In genomic region chr15:83204731-83205451, GRCm38 (mm10) we compare ENCODE assay signal across 8 mouse cellular contexts. TPM values are rescaled to one million over a fixed set of nuclear protein-coding genes. Genes with fewer than 3 reads are reported as not detected.
A peak's percentile ranks its signal among the peaks of the same experiment; 100 is the strongest.
DNase-seq lines count a peak whose midpoint lies in the region; ATAC-seq and TF ChIP-seq lines count a peak whose summit lies in the region.

No protein-coding gene starts in this region.

- peak; percentile 73 for TF ChIP-seq CTCF in midbrain, postnatal 0 days (IDR thresholded peaks at IDR 0.05)

- WGBS in limb, embryonic 14.5 days, result 14% methylated on average over 10 of the region's 10 CpGs
- 36% methylated on average over 10 of the region's 10 CpGs for WGBS in midbrain, postnatal 0 days

- H3K4me2 ChIP-seq in limb, embryonic 14.5 days (replicated peaks; ENCODE audit: low read depth, low read length, severe bottlenecking), result no peak overlapping the region
- H3K4me2 ChIP-seq in midbrain, postnatal 0 days (ENCODE audit: low read depth, low read length, poor library complexity, severe bottlenecking), result no peak overlapping the region

- H3K4me1 ChIP-seq in limb, embryonic 14.5 days (ENCODE audit: control insufficient read depth, insufficient read depth, low read length), result peaks cover 9% of the 10 kb centered on the region
- H3K4me1 ChIP-seq in midbrain, postnatal 0 days (ENCODE audit: insufficient read depth, low read length), result no peaks in the 10 kb centered on the region; the same call in 1 of the 2 replicates

- no peak for TF ChIP-seq POLR2A in limb, embryonic 14.5 days (IDR thresholded peaks at IDR 0.05; ENCODE audit: borderline replicate concordance, extremely low read depth, insufficient read depth, insufficient read length)

- no peak overlapping the region for H3K4me3 ChIP-seq in limb, embryonic 14.5 days (replicated peaks; ENCODE audit: low read length)
- no peak overlapping the region for H3K4me3 ChIP-seq in midbrain, postnatal 0 days (ENCODE audit: low read depth, low read length)

- DNase-seq in right cerebral cortex, adult 18-20 months, result peak; percentile 56
- no peak for DNase-seq in right cerebral cortex, postnatal 14 days
- DNase-seq in cerebellum, adult 9-10 months, result peak; percentile 87
- peak; percentile 74 for DNase-seq in heart, adult 8-10 months (ENCODE audit: low spot score)
- peak; percentile 87 for DNase-seq in kidney, adult 9 months
- DNase-seq in limb, embryonic 14.5 days (ENCODE audit: low spot score), result peak; percentile 75
- DNase-seq in midbrain, postnatal 0 days (ENCODE audit: low spot score), result peak; percentile 80
- peak; percentile 40 for DNase-seq in thymus, postnatal 25 days

- no peaks in the 10 kb centered on the region for H3K27me3 ChIP-seq in limb, embryonic 14.5 days (ENCODE audit: control insufficient read depth, insufficient read depth, low read length)
- H3K27me3 ChIP-seq in midbrain, postnatal 0 days (ENCODE audit: insufficient read depth, low read length), result no peaks in the 10 kb centered on the region

- H3K27ac ChIP-seq in limb, embryonic 14.5 days (replicated peaks; ENCODE audit: low read depth, low read length), result no peak overlapping the region
- no peak overlapping the region for H3K27ac ChIP-seq in midbrain, postnatal 0 days (ENCODE audit: low read depth, low read length)

- no peak for ATAC-seq in limb, embryonic 14.5 days (ENCODE audit: low FRiP score, low read depth)
- ATAC-seq in midbrain, postnatal 0 days (ENCODE audit: low FRiP score), result no peak

- H3K36me3 ChIP-seq in limb, embryonic 14.5 days (ENCODE audit: control insufficient read depth, insufficient read depth, low read length), result no peaks in the 10 kb centered on the region
- no peaks in the 10 kb centered on the region for H3K36me3 ChIP-seq in midbrain, postnatal 0 days (ENCODE audit: insufficient read depth, low read length)

- H3K9ac ChIP-seq in limb, embryonic 14.5 days (ENCODE audit: low read depth, low read length, severe bottlenecking), result no peak overlapping the region
- no peak overlapping the region for H3K9ac ChIP-seq in midbrain, postnatal 0 days (replicated peaks; ENCODE audit: low read length, poor library complexity, severe bottlenecking)

- H3K9me3 ChIP-seq in limb, embryonic 14.5 days (ENCODE audit: control insufficient read depth, low read length), result no peaks in the 10 kb centered on the region
- no peaks in the 10 kb centered on the region for H3K9me3 ChIP-seq in midbrain, postnatal 0 days (ENCODE audit: low read length)

RNA-seq across cellular contexts. Expression of gene Cyb5r3, which starts 32.5 kb away (rescaled TPM):
- 100 to 1,000 TPM in 2 of 4 experiments, 10 to 100 TPM in 2; 81.4 to 113 (median 96.2) TPM for total RNA-seq in heart, adult 8-10 months (2022)
- polyA plus RNA-seq in limb, embryonic 14.5 days (2012; rRNA removed), result 73.3 and 79.9 TPM in 2 replicates
- polyA plus RNA-seq in limb, embryonic 14.5 days (2014; fragmentation: Nextera tagmentation; extraction: Ambion mirVana), result 135 and 136 TPM in 2 replicates
- total RNA-seq in midbrain, postnatal 0 days (2014; rRNA removed), result 76.8 and 86.5 TPM in 2 replicates
- 127 and 146 TPM in 2 replicates for polyA plus RNA-seq in midbrain, postnatal 0 days (2015; fragmentation: Nextera tagmentation; extraction: Ambion mirVana)

RNA-seq across cellular contexts. Expression of gene A4galt, which starts 46.7 kb away (rescaled TPM):
- total RNA-seq in heart, adult 8-10 months (2022), result 1 to 10 TPM; 4.2 to 8.7 (median 5.8) TPM
- polyA plus RNA-seq in limb, embryonic 14.5 days (2012; rRNA removed), result 2.9 and 3.5 TPM in 2 replicates
- polyA plus RNA-seq in limb, embryonic 14.5 days (2014; fragmentation: Nextera tagmentation; extraction: Ambion mirVana), result 1.4 and 2.7 TPM in 2 replicates
- 7.9 and 8.6 TPM in 2 replicates for total RNA-seq in midbrain, postnatal 0 days (2014; rRNA removed)
- 5.1 and 5.6 TPM in 2 replicates for polyA plus RNA-seq in midbrain, postnatal 0 days (2015; fragmentation: Nextera tagmentation; extraction: Ambion mirVana)

RNA-seq across cellular contexts. Expression of gene Poldip3, which starts 55.7 kb away (rescaled TPM):
- 10 to 100 TPM; 23.5 to 27.1 (median 26.2) TPM for total RNA-seq in heart, adult 8-10 months (2022)
- 88.2 and 94.3 TPM in 2 replicates for polyA plus RNA-seq in limb, embryonic 14.5 days (2012; rRNA removed)
- polyA plus RNA-seq in limb, embryonic 14.5 days (2014; fragmentation: Nextera tagmentation; extraction: Ambion mirVana), result 150 and 154 TPM in 2 replicates
- total RNA-seq in midbrain, postnatal 0 days (2014; rRNA removed), result 93.3 and 114 TPM in 2 replicates
- 108 and 110 TPM in 2 replicates for polyA plus RNA-seq in midbrain, postnatal 0 days (2015; fragmentation: Nextera tagmentation; extraction: Ambion mirVana)
